Mouse (Mus musculus) ES-E14 (cell line): ENCODE measurements at regions not wholly inside any gene's neighbourhood (a gene's known extent, or its start where the extent isn't known, plus 50 kb on each side); places are given as distances from the start of the nearest gene placed in this dataset.

Source experiments
- DNase-seq: peaks from one replicate; pipeline ENCODE4 v3.0.0-alpha.2; 2013; ENCODE audit warnings: low read depth, low spot score
- H3K27ac ChIP-seq: 2 replicates; pipeline ENCODE4 v1.5.1; 2012; ENCODE audit warnings: low read depth, mild to moderate bottlenecking, low read length, moderate library complexity, mixed read lengths; ENCODE audit not compliant: poor library complexity, insufficient read depth, severe bottlenecking
- H3K36me3 ChIP-seq: 2 replicates; pipeline ENCODE4 v1.6.1; 2012; ENCODE audit warnings: mild to moderate bottlenecking, low read length, moderate library complexity, mixed read lengths; ENCODE audit not compliant: control insufficient read depth, poor library complexity, insufficient read depth, severe bottlenecking
- H3K4me1 ChIP-seq, 2 experiments: fragments of 150-350 bp in 1 of 2; sonication (generic) in 1 of 2; 2 replicates each; pipeline ENCODE4 v1.6.1; 2012; ENCODE audit warnings: low read length in 2 of 2, mild to moderate bottlenecking in 1 of 2, mixed read lengths in 1 of 2; ENCODE audit not compliant: control insufficient read depth in 2 of 2, insufficient read depth in 2 of 2, poor library complexity in 1 of 2
- H3K4me3 ChIP-seq, 2 experiments: fragments of 150-350 bp in 1 of 2; sonication (generic) in 1 of 2; 2 replicates each; pipeline ENCODE4 v1.5.1; 2012; ENCODE audit warnings: low read length in 2 of 2, low read depth in 1 of 2, mild to moderate bottlenecking in 1 of 2, mixed read lengths in 1 of 2; ENCODE audit not compliant: insufficient read depth in 1 of 2, poor library complexity in 1 of 2, severe bottlenecking in 1 of 2
- H3K9ac ChIP-seq: 2 replicates; pipeline ENCODE4 v1.6.1; 2012; ENCODE audit warnings: low read depth, mild to moderate bottlenecking, low read length, mixed read lengths; ENCODE audit not compliant: poor library complexity, insufficient read depth, severe bottlenecking
- H3K9me3 ChIP-seq: fragments of 150-350 bp; sonication (generic); 2 replicates; pipeline ENCODE4 v1.6.1; 2012; ENCODE audit warnings: low read depth, mild to moderate bottlenecking, low read length; ENCODE audit not compliant: control insufficient read depth, insufficient read depth
- CHD2 ChIP-seq: IDR thresholded peaks from 2 replicates; pipeline ENCODE4 v1.6.1; 2014; ENCODE audit warnings: mild to moderate bottlenecking, low read depth, low read length, inconsistent platforms
- HCFC1 ChIP-seq: IDR thresholded peaks from 2 replicates; pipeline ENCODE4 v1.6.1; 2012; ENCODE audit warnings: low read length, inconsistent platforms, borderline replicate concordance; ENCODE audit not compliant: insufficient read depth
- MAFK ChIP-seq: IDR thresholded peaks from 2 replicates; pipeline ENCODE4 v1.6.1; 2014; ENCODE audit warnings: mild to moderate bottlenecking, low read depth, low read length, inconsistent platforms; ENCODE audit not compliant: insufficient read depth
- ZC3H11A ChIP-seq: IDR thresholded peaks from 2 replicates; pipeline ENCODE4 v1.6.1; 2012; ENCODE audit warnings: low read depth, mild to moderate bottlenecking, inconsistent platforms, low read length, borderline replicate concordance
- ZNF384 ChIP-seq: IDR thresholded peaks from 2 replicates; pipeline ENCODE4 v1.6.1; 2012; ENCODE audit warnings: low read depth, low read length, inconsistent platforms
- in situ Hi-C, 2 experiments: fragments of 600-800 bp; cut with MboI; formaldehyde crosslinking; loops; one replicate each; pipeline ENCODE4 v1.15.1; 2025; ENCODE audit warnings: low sequenced_read_pairs in 2 of 2, inconsistent platforms in 1 of 2; ENCODE audit not compliant: unreplicated experiment in 2 of 2

GRCm38 (mm10) chr16:58303555-58303954 lies 104.7 kb upstream of the Dcbld2 start:
- in situ Hi-C loops: no loop called here
- no peak for DNase-seq
- Histone ChIP-seq H3K9me3 (peaks cover 5% of the 10 kb centered on the region; the same call in 1 of the 2 replicates), H3K9ac (no peak overlapping the region), H3K4me1 (no peaks in the 10 kb centered on the region), H3K4me3 (no peak overlapping the region), H3K27ac (no peak overlapping the region), H3K36me3 (no peaks in the 10 kb centered on the region)
- no peak for TF ChIP-seq MAFK
- TF ChIP-seq ZNF384: no peak
- no peak for TF ChIP-seq CHD2
- no peak for TF ChIP-seq HCFC1
- no peak for TF ChIP-seq ZC3H11A

- DNase-seq: no peak
- TF ChIP-seq ZNF384 (no peak), CHD2 (no peak), HCFC1 (no peak), ZC3H11A (no peak), MAFK (no peak)
- Histone ChIP-seq H3K4me1 (no peaks in the 10 kb centered on the region), H3K27ac (no peak overlapping the region), H3K9me3 (no peaks in the 10 kb centered on the region), H3K36me3 (no peaks in the 10 kb centered on the region), H3K9ac (no peak overlapping the region), H3K4me3 (no peak overlapping the region)
- in situ Hi-C loops: no loop called here
Observed at GRCm38 (mm10) chr16:58316889-58317455, 91.3 kb upstream of the Dcbld2 start.

GRCm38 (mm10) chr16:58331087-58331486 lies 77.2 kb upstream of the Dcbld2 start:
- TF ChIP-seq ZNF384 (no peak), CHD2 (no peak), ZC3H11A (no peak), MAFK (no peak), HCFC1 (no peak)

GRCm38 (mm10) chr16:58343921-58344320 lies 64.3 kb upstream of the Dcbld2 start:
- Histone ChIP-seq H3K4me1 (no peaks in the 10 kb centered on the region), H3K27ac (no peak overlapping the region), H3K36me3 (no peaks in the 10 kb centered on the region), H3K9me3 (no peaks in the 10 kb centered on the region), H3K9ac (no peak overlapping the region), H3K4me3 (no peak overlapping the region)
- in situ Hi-C loops: no loop called here
- no peak for DNase-seq
- TF ChIP-seq HCFC1 (no peak), MAFK (no peak), ZC3H11A (no peak), ZNF384 (no peak), CHD2 (no peak)

More at GRCm38 (mm10) chr16:58331087-58331486, 77.2 kb upstream of the Dcbld2 start:
- H3K9ac ChIP-seq: no peak overlapping the region
- no peak overlapping the region for H3K4me3 ChIP-seq
- no peaks in the 10 kb centered on the region for H3K4me1 ChIP-seq
- in situ Hi-C loops: no loop called here
- H3K9me3 ChIP-seq: no peaks in the 10 kb centered on the region
- no peak overlapping the region for H3K27ac ChIP-seq
- DNase-seq: no peak
- no peaks in the 10 kb centered on the region for H3K36me3 ChIP-seq
